Comparison of ENCODE assay signal across 8 mouse cellular contexts in genomic region chr5:139282191-139282590, GRCm38 (mm10). TPM values are rescaled to one million over a fixed set of nuclear protein-coding genes. Genes with fewer than 3 reads are reported as not detected.
DNase-seq lines count a peak whose midpoint lies in the region; ATAC-seq and TF ChIP-seq lines count a peak whose summit lies in the region.

No protein-coding gene starts in this region.

- no peak overlapping the region for H3K4me3 ChIP-seq in embryonic facial prominence, embryonic 13.5 days
- no peak overlapping the region for H3K4me3 ChIP-seq in liver, adult 2 months (ENCODE audit: insufficient read depth, low read depth, low read length)

- 0 out of 2 replicates have a peak, but pooled peaks have one; percentile 34 for ATAC-seq in embryonic facial prominence, embryonic 13.5 days (ENCODE audit: insufficient number of reproducible peaks, insufficient read depth, low FRiP score, low TSS enrichment, low read depth)

- H3K79me2 ChIP-seq in liver, adult 2 months (ENCODE audit: control insufficient read depth, insufficient read depth, low read length): no peaks in the 10 kb centered on the region

- peak; percentile 98 for TF ChIP-seq CTCF in liver, adult 2 months (IDR thresholded peaks at IDR 0.05; ENCODE audit: low read depth, low read length)

- peaks cover 3% of the 10 kb centered on the region; the same call in 1 of the 2 replicates for H3K4me1 ChIP-seq in embryonic facial prominence, embryonic 13.5 days
- H3K4me1 ChIP-seq in liver, adult 2 months (ENCODE audit: control insufficient read depth, insufficient read depth, low read length): no peaks in the 10 kb centered on the region

- H3K4me2 ChIP-seq in embryonic facial prominence, embryonic 13.5 days: no peak overlapping the region; the same call in 1 of the 2 replicates

- no peaks in the 10 kb centered on the region for H3K27me3 ChIP-seq in embryonic facial prominence, embryonic 13.5 days
- H3K27me3 ChIP-seq in liver, adult 2 months (ENCODE audit: control insufficient read depth, insufficient read depth, low read length): no peaks in the 10 kb centered on the region

- H3K36me3 ChIP-seq in embryonic facial prominence, embryonic 13.5 days: no peaks in the 10 kb centered on the region
- no peaks in the 10 kb centered on the region for H3K36me3 ChIP-seq in liver, adult 2 months (ENCODE audit: control insufficient read depth, insufficient read depth, low read length)

- H3K9me3 ChIP-seq in embryonic facial prominence, embryonic 13.5 days: no peaks in the 10 kb centered on the region

- no peak overlapping the region for H3K9ac ChIP-seq in embryonic facial prominence, embryonic 13.5 days
- no peak overlapping the region for H3K9ac ChIP-seq in liver, adult 2 months (ENCODE audit: low read depth, low read length)

- 5% methylated on average over 15 of the region's 15 CpGs for WGBS in embryonic facial prominence, embryonic 13.5 days
- 4% methylated on average over 15 of the region's 15 CpGs for WGBS in liver, adult 2 months

- no peak for TF ChIP-seq POLR2A in liver, adult 2 months (IDR thresholded peaks at IDR 0.05; ENCODE audit: extremely low read depth, insufficient read depth, low read length)

- peak; percentile 89 for DNase-seq in B cell, adult 2 months
- peak; percentile 88 to 90 for DNase-seq in adrenal gland, postnatal 36 days
- peak; percentile 63 to 75 for DNase-seq in heart, adult 9 months (ENCODE audit: low spot score in 2 of 2)
- DNase-seq in kidney, adult 9 months: peak; percentile 88
- DNase-seq in liver, adult 2 months (ENCODE audit: extremely low read depth, low read depth, low spot score): peak; percentile 28
- peak; percentile 85 for DNase-seq in naive thymus-derived CD4-positive, alpha-beta T cell, adult 2 months (ENCODE audit: low read depth)
- DNase-seq in spleen, postnatal 4 days (ENCODE audit: low spot score in 2 of 2): peak; percentile 81 to 94

- H3K27ac ChIP-seq in embryonic facial prominence, embryonic 13.5 days: no peak overlapping the region
- H3K27ac ChIP-seq in liver, adult 2 months (replicated peaks; ENCODE audit: insufficient read depth, low read depth, low read length): no peak overlapping the region

RNA-seq across cellular contexts. Expression of gene Get4, which starts 30.1 kb away (rescaled TPM):
- total RNA-seq in adrenal gland, postnatal 36 days (2021): 10 to 100 TPM; 80.1 to 97.0 TPM
- 137 and 160 TPM in 2 replicates for polyA plus RNA-seq in embryonic facial prominence, embryonic 13.5 days (2015; fragmentation: Nextera tagmentation; extraction: Ambion mirVana)
- 20.9 and 26.5 TPM in 2 replicates for total RNA-seq in liver, adult 2 months (2014; rRNA removed)
- 62.3 and 69.1 TPM in 2 replicates for polyA plus RNA-seq in liver, adult 2 months (2012; rRNA removed)

RNA-seq across cellular contexts. Expression of gene Adap1, which starts 43.2 kb away (rescaled TPM):
- 1 to 10 TPM; 5.0 to 8.5 TPM for total RNA-seq in adrenal gland, postnatal 36 days (2021)
- polyA plus RNA-seq in embryonic facial prominence, embryonic 13.5 days (2015; fragmentation: Nextera tagmentation; extraction: Ambion mirVana): 0.61 and 0.63 TPM in 2 replicates
- total RNA-seq in liver, adult 2 months (2014; rRNA removed): 1.5 TPM in 2 replicates
- 0.60 and 1.3 TPM in 2 replicates for polyA plus RNA-seq in liver, adult 2 months (2012; rRNA removed)

Comparison
In these comparisons a context has a peak if more than half of its experiments do, and no peak if none do; other contexts are left out.
1. DNase-seq: peak in every context shown above with its lines; median percentile 89 in B cell, adult 2 months; 89 in adrenal gland, postnatal 36 days; 88 in kidney, adult 9 months; 88 in spleen, postnatal 4 days; 85 in naive thymus-derived CD4-positive, alpha-beta T cell, adult 2 months; 69 in heart, adult 9 months; 28 in liver, adult 2 months.